Mouse (Mus musculus) stomach, embryonic 14.5 days (tissue): ENCODE measurements at regions not wholly inside any gene's neighbourhood (a gene's known extent, or its start where the extent isn't known, plus 50 kb on each side); places are given as distances from the start of the nearest gene placed in this dataset.

Experiments
- ATAC-seq: fragments of 200-750 bp; cut with Nextera tagmentation; 2 replicates; pipeline ENCODE4 v1.8.0; 2017; ENCODE audit warnings: low read depth, moderate TSS enrichment; ENCODE audit not compliant: insufficient number of reproducible peaks, insufficient read depth, low FRiP score
- H3K27ac ChIP-seq: fragments of 300-500 bp; sonication (generic); 2 replicates; pipeline ENCODE4 v1.5.1; 2014; ENCODE audit warnings: mild to moderate bottlenecking, low read length, moderate library complexity, mixed read lengths
- H3K27me3 ChIP-seq: fragments of 300-500 bp; sonication (generic); 2 replicates; pipeline ENCODE4 v1.6.1; 2014; ENCODE audit warnings: low read length, control low read depth, mixed read lengths; ENCODE audit not compliant: control insufficient read depth, insufficient read depth
- H3K36me3 ChIP-seq: fragments of 300-500 bp; sonication (generic); 2 replicates; pipeline ENCODE4 v1.6.1; 2014; ENCODE audit warnings: mild to moderate bottlenecking, control low read depth, low read length, moderate library complexity, mixed read lengths; ENCODE audit not compliant: control insufficient read depth, insufficient read depth
- H3K4me1 ChIP-seq: fragments of 300-500 bp; sonication (generic); 2 replicates; pipeline ENCODE4 v1.6.1; 2014; ENCODE audit warnings: low read length, control low read depth, mixed read lengths; ENCODE audit not compliant: control insufficient read depth, insufficient read depth
- H3K4me2 ChIP-seq: fragments of 300-500 bp; sonication (generic); replicated peaks from 2 replicates; pipeline ENCODE4 v1.6.1; 2014; ENCODE audit warnings: low read depth, low read length, control low read depth
- H3K4me3 ChIP-seq: fragments of 300-500 bp; sonication (generic); 2 replicates; pipeline ENCODE4 v1.5.1; 2014; ENCODE audit warnings: low read depth, low read length, control low read depth
- H3K9ac ChIP-seq: fragments of 300-500 bp; sonication (generic); replicated peaks from 2 replicates; pipeline ENCODE4 v1.6.1; 2014; ENCODE audit warnings: low read depth, mild to moderate bottlenecking, control low read depth, low read length, moderate library complexity, mixed read lengths
- H3K9me3 ChIP-seq: fragments of 300-500 bp; sonication (generic); 2 replicates; pipeline ENCODE4 v1.6.1; 2016; ENCODE audit warnings: low read depth, low read length, control low read depth; ENCODE audit not compliant: control insufficient read depth
- WGBS: fragments of 180-500 bp; shearing (Covaris S2); extraction: QIAGEN DNeasy Blood & Tissue Kit; methylation state at CpG from one replicate; pipeline ENCODE4 v1.1.7; 2014; 5-methylcytosine and 5-hydroxymethylcytosine counted together

- Histone ChIP-seq H3K4me1 (no peaks in the 10 kb centered on the region), H3K9me3 (0 out of 2 replicates have a peak, but pooled peaks cover 3% of the 10 kb centered on the region), H3K27ac (no peak overlapping the region), H3K36me3 (no peaks in the 10 kb centered on the region), H3K27me3 (no peaks in the 10 kb centered on the region), H3K4me3 (no peak overlapping the region), H3K9ac (no peak overlapping the region), H3K4me2 (no peak overlapping the region)
- no peak for ATAC-seq
- WGBS = 72% methylated on average over 4 of the region's 4 CpGs
Observed at GRCm38 (mm10) chr12:112367221-112367620, 122.0 kb upstream of the A530016L24Rik start.

GRCm38 (mm10) chr12:112368112-112368511, 121.1 kb upstream of the A530016L24Rik start:
- no peak overlapping the region for H3K27ac ChIP-seq
- no peaks in the 10 kb centered on the region for H3K4me1 ChIP-seq
- H3K4me2 ChIP-seq = no peak overlapping the region
- H3K9ac ChIP-seq = no peak overlapping the region
- no peaks in the 10 kb centered on the region for H3K27me3 ChIP-seq
- no peak overlapping the region for H3K4me3 ChIP-seq
- no peak for ATAC-seq
- H3K9me3 ChIP-seq = 0 out of 2 replicates have a peak, but pooled peaks cover 3% of the 10 kb centered on the region
- 73% methylated on average over 6 of the region's 6 CpGs for WGBS
- no peaks in the 10 kb centered on the region for H3K36me3 ChIP-seq

GRCm38 (mm10) chr12:112369581-112370371, 119.5 kb upstream of the A530016L24Rik start:
- no peak overlapping the region for H3K9ac ChIP-seq
- no peaks in the 10 kb centered on the region for H3K36me3 ChIP-seq
- H3K27me3 ChIP-seq = no peaks in the 10 kb centered on the region
- H3K4me2 ChIP-seq = no peak overlapping the region
- H3K9me3 ChIP-seq = 0 out of 2 replicates have a peak, but pooled peaks cover 3% of the 10 kb centered on the region
- H3K4me3 ChIP-seq = no peak overlapping the region
- 69% methylated on average over 15 of the region's 15 CpGs for WGBS
- no peaks in the 10 kb centered on the region for H3K4me1 ChIP-seq
- H3K27ac ChIP-seq = no peak overlapping the region
- ATAC-seq = no peak

GRCm38 (mm10) chr12:112372234-112373050, 116.8 kb upstream of the A530016L24Rik start:
- H3K36me3 ChIP-seq = no peaks in the 10 kb centered on the region
- WGBS = 74% methylated on average over 14 of the region's 14 CpGs
- no peak overlapping the region for H3K4me3 ChIP-seq
- H3K9ac ChIP-seq = no peak overlapping the region
- no peak overlapping the region for H3K4me2 ChIP-seq
- no peak for ATAC-seq
- no peaks in the 10 kb centered on the region for H3K9me3 ChIP-seq
- H3K27me3 ChIP-seq = no peaks in the 10 kb centered on the region
- H3K27ac ChIP-seq = no peak overlapping the region
- H3K4me1 ChIP-seq = no peaks in the 10 kb centered on the region

GRCm38 (mm10) chr12:112373966-112374365, 115.3 kb upstream of the A530016L24Rik start:
- Histone ChIP-seq H3K36me3 (no peaks in the 10 kb centered on the region), H3K4me1 (no peaks in the 10 kb centered on the region)
- WGBS = 85% methylated on average over 7 of the region's 7 CpGs

GRCm38 (mm10) chr12:112376236-112376635, 113.0 kb upstream of the A530016L24Rik start:
- Histone ChIP-seq H3K27ac (no peak overlapping the region), H3K27me3 (no peaks in the 10 kb centered on the region)
- 81% methylated on average over 5 of the region's 5 CpGs for WGBS

More at GRCm38 (mm10) chr12:112373966-112374365, 115.3 kb upstream of the A530016L24Rik start:
- Histone ChIP-seq H3K4me3 (no peak overlapping the region), H3K9ac (no peak overlapping the region), H3K4me2 (no peak overlapping the region), H3K27ac (no peak overlapping the region), H3K27me3 (no peaks in the 10 kb centered on the region), H3K9me3 (no peaks in the 10 kb centered on the region)
- no peak for ATAC-seq

GRCm38 (mm10) chr12:112376701-112377100, 112.5 kb upstream of the A530016L24Rik start:
- Histone ChIP-seq H3K27ac (no peak overlapping the region), H3K27me3 (no peaks in the 10 kb centered on the region), H3K36me3 (no peaks in the 10 kb centered on the region), H3K4me1 (no peaks in the 10 kb centered on the region), H3K9ac (no peak overlapping the region), H3K4me3 (no peak overlapping the region), H3K4me2 (no peak overlapping the region), H3K9me3 (no peaks in the 10 kb centered on the region)
- ATAC-seq = no peak
- WGBS = 83% methylated on average over 8 of the region's 8 CpGs

More at GRCm38 (mm10) chr12:112376236-112376635, 113.0 kb upstream of the A530016L24Rik start:
- Histone ChIP-seq H3K4me3 (no peak overlapping the region), H3K36me3 (no peaks in the 10 kb centered on the region), H3K4me2 (no peak overlapping the region), H3K4me1 (no peaks in the 10 kb centered on the region), H3K9me3 (no peaks in the 10 kb centered on the region), H3K9ac (no peak overlapping the region)
- ATAC-seq = no peak

- Histone ChIP-seq H3K4me2 (no peak overlapping the region), H3K4me1 (no peaks in the 10 kb centered on the region), H3K27ac (no peak overlapping the region), H3K27me3 (no peaks in the 10 kb centered on the region), H3K9me3 (no peaks in the 10 kb centered on the region), H3K4me3 (no peak overlapping the region), H3K36me3 (no peaks in the 10 kb centered on the region), H3K9ac (no peak overlapping the region)
- 85% methylated on average over 13 of the region's 13 CpGs for WGBS
- no peak for ATAC-seq
Observed at GRCm38 (mm10) chr12:112378482-112379243, 110.6 kb upstream of the A530016L24Rik start.
